Mouse (Mus musculus) adrenal gland, postnatal 14 days (tissue): ENCODE data around the gene Kalrn. TPM values are rescaled to one million over a fixed set of nuclear protein-coding genes. Genes with fewer than 3 reads are reported as not detected.
"Not testable (repeated sequence)": the region's sequence is repeated elsewhere in the genome, so short reads cannot be mapped to it uniquely, and the experiment has no call there.

Source experiments
- DNase-seq: peaks from one replicate; pipeline ENCODE4 v3.0.0; 2021; ENCODE audit warnings: mixed read lengths
- total RNA-seq: library from RNA; stranded (reverse); gene quantifications from 2 replicates; pipeline ENCODE4 v1.2.3, GENCODE M21; 2021

The Kalrn gene
- total RNA-seq, 1 experiment from 2014 or later: 12.9 TPM

DNA sequence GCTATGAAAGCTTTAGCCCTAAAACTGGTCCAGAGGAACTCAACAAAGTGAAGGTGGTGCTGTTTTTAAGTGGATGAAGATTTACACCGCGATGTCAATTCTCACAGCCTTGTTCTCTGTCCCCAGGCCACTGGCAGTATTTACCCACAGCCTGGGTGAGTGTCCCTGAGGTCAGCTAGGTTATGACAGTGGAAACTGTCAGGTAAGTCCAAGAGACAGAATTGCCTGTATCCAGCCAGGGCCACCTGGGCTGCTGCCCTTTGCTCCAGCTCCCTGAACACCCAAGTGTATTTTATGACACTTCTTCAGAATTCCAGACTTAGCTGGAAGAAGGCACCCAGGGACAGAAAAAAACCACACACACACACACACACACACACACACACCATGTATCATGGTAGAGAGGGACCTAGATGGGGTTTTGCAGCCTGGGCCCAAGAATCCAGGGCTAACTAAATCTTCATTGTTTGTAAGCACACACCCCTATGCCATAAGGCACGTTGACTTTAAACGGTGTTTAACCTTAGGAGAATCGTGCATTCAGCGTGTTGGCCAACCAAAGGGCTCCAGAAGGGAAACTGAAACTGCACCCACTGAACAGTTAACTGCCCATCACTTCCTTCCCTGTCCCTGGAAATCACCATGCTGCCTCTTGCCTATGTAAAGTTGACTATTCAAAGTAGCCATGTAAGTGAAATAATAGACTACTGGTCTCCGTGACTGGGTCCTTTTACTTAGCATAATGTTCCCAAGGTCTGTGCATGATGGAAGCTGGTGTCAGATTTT lies 462.3 kb downstream of the Kalrn start:
- no peak for DNase-seq

DNA sequence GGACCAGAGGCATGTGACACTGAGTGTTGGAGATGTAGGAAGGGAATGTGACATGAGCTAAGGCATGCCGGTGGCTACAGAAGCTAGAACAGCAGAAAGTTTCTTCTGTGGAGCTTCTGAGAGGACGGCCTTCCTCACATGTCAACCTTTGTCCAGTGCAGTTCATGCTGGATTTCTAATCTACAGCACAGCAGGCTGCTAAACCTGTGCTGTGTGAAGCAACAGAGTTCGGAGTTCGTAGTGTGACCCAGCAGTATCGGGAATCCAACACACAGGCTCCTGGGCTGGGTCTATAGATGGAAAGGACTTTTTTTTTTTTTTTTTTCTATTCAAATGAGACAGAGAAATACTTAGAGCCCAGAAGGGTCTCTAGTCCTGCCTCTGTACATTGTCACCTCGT lies 468.9 kb downstream of the Kalrn start:
- DNase-seq: no peak

DNA sequence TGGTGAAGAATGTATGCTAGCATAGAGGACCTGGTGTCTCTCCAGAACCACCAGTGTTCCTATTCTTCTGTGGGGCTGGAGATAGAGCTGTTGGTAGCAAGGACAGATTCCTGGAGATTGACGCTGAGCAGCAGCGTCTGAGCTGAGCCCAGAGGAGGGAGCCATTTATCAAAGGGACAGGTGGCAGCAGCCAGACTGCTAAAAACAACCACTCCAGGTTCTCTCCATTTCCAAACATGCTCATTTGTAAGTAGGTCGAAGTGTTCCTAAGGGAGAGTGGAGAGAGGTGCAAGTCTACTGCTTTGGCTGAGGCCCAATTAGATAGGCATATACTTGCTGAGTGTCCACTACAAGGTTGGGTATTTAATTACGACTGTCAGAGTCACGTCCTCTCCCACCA lies 470.6 kb downstream of the Kalrn start:
- no peak for DNase-seq

DNA sequence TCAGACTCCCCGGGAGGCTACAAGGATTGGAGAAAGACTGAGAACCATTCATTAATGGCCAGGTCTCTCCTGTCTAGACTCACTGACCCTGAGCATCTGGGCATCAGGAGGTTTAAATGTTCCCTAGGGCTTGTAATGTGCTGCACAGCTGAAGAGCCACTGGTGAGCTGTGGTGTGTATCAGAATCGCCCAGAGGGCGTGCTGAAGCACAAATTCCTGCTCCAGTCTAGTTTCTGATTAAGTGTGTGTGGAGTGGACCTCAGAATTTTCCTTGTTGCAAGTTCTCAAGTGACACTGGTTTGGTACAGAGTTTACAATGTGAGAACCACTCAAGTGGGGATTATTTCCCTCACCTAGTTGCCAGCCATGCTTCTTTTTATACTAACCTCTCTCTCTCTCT lies 473.5 kb downstream of the Kalrn start:
- DNase-seq: no peak

DNA sequence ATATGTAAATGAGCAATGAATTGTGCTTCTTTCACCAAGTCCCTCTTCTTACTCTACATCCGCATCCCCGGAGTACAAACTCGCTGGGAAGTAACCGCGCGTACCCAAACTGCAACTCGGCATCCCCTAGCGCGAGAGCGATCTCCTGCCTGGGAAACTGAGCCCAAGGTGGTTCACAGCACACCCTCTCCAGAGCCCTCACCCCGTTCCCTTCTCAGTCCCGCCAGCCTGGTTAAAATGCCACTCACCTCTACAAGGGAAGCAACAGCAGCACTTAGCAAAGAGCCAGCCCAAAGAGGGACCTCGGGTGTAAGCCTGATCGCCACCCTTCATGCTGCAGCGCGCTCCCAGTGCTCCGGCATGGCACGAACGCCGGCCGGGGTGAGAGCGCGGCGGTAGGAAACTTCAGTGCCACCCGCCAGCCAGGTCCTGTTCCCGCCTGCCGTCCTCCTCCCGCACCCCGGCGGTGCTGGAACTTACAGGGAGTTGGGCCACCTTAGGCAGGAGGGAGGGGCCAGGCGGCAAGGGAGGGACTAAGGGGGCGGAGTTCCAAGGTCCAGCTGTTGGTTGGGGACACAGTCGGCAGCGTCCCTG lies 477.7 kb downstream of the Kalrn start:
- peak; percentile 86 for DNase-seq

DNA sequence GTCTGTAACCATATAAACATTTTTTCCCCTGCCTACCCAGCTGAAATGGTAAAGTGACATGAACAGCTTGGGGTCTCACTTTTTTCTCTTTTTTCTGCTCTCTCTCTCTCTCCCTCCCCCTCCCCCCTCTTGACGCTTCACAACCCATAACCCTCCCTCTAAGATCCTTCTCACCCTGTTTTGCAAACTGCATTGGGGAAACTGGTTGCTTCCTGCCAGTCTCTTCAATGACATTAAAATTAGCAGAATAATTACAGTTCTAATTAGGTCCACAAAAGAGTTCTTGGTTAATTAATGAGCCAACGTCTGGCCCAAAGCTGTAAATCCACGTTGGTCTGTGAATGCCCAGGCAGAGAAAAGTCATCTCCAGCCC lies 478.3 kb downstream of the Kalrn start:
- no peak for DNase-seq

DNA sequence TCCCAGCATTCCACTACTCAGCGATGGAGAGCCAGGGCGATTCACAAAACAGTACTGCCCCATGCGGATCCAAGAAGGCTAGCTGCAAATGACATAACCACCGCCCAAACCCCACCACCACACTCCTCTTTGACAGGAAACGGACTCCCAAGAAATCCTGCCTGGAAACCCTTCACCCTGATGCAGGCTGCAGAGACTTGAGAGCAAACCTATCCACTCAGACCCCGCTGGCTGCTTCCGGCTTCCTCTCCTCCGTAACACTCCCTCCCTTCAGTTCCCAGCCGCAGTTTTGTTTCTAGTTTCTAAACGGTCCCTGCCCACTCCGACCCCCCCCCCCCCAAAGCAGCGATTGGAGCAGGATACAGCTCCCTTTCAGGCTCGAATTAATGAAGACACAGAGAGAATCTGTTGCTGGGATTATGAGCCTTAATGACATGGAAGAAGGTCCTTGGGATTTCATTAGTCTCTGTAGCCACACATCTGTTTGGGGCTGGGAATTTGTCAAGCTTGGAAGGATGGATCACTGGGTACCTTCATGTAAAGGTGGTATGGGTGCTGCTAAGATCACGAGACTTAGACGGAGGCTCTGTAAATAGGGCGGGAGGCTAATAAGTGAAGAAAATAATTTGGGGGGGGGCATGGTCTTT lies 478.8 kb downstream of the Kalrn start:
- DNase-seq: peak; percentile 43

DNA sequence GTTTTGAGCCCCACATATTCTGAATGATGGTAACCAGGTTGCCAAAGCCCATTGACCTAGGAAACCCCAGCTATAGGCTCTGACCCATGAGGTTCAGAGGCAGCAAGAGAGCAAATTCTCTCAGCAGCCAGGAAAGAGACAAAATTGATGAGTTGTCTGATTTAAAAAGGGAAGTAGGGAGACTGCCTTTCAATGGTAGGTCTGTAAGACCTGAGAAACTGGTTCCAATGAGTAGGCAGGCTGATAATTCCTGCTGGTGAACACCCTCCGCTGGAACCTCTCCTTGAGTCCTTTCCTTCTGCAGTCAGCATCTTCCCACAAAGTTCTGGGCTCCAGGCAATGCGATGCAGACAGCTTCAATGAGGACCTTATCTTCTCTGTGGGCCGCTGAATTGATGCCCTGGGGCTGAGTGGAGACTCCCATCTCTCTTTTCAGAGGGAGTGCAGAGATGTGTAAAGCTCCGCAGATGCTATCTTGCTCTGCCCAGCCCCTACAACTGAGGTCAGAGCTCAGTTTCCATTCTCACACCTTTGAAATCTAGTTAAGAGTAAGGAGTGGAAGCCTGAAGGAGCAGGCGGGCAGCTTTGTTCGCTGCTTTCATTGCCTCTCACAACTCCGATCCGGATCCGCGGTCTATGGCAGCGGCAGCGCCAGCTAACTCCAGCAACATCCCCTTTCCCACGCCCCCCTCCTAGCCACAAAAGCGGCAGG lies 479.4 kb downstream of the Kalrn start:
- DNase-seq: no peak

DNA sequence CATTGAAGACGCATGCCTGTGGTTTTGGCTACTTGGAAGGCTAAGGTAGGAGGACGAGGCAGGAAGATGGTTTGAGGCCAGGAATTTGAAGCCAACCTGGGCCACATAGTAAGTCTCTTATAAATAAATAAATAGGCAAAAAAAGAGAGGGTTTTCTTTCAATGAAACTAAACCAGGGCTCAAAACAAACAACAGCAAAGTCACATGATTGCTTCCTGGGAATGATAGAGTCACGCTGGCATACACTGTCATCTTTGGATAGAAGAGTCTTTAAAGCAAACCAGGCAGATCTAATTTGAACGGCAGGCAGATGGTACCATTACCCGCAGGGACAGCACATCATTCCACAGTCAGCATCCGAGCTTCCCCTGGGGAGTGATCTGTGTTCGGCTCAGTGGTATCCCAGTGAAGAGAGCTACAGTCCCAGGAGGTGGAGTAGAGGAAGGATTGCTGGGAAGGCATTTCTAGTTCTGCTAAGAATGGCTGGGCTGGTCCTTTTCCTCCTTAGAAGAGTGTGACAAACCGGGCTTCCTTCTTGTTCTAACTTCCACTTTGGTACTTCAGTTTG lies 483.7 kb downstream of the Kalrn start:
- DNase-seq: no peak

DNA sequence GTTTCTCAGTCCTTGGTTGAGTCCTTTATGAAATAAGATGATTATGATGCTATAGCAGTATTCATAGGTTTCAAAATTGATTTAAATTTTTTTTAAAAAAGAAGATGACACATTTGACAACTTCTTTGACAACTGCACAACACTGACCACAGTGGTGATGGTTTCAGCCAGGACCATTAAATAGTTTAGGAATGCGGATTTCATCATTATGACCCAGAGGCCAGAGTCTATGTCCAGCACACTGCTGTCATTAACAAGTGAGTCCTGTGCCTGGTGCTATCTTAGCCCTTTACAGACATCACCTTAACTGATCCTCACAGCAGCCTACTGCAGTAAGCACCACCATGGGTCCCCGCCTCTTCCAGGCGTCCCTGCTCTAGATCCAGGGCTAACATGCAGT lies 484.3 kb downstream of the Kalrn start:
- no peak for DNase-seq

DNA sequence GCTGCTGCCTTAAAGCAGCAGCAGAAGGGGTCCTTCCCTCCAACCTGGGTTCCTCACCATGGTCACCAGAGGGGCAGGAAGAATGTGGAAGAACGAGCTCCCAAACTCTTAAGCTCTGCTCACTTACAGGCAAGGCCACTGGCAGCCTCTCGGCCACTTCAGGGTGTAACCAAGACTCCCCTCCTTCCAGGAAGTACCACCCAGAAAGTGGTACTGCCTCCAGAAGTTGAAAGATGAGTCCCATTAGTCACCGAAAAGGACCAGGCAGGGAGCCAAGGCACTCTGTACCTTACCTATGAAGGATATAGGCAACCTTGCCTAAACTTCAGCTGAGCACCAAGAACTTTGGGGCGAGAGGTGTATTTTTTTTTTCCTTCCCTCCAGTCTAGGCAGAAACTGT lies 485.0 kb downstream of the Kalrn start:
- no peak for DNase-seq

DNA sequence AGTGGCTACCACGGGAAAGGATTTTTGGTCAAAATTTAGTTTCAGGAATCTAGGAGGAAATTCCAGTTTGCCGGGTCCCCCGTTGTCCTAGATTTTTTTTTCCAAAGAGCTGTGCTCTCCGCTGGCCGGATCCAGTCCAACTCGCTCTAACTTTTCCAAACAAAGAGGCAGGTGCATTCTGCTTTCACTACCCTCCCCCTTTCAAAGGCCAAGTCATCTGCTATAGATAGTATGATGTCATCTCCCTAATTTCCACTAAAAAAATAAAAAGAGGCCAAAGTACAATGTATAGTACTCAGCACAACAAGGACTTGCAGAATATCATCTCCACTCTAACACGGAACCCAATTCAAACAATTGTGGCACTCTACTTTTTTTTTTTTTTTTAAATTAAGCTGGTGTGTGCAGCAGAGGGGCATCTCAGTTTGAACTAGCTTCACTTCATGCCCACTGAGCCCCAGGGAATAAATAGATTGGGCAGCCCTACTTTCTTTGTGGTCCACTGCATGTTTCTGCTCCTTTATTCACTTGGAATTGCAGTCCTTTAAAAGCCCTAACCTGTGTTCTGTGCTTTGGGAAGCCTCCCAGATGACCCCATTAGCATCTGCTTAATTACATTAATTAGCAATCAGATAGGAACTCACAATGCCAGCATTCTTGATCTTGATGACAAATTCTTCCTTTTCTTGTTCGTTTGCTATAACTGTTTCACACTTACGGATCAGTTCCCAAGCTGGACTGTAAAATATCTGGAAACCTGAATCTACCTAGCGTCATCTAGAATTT lies 489.0 kb downstream of the Kalrn start:
- DNase-seq: no peak

DNA sequence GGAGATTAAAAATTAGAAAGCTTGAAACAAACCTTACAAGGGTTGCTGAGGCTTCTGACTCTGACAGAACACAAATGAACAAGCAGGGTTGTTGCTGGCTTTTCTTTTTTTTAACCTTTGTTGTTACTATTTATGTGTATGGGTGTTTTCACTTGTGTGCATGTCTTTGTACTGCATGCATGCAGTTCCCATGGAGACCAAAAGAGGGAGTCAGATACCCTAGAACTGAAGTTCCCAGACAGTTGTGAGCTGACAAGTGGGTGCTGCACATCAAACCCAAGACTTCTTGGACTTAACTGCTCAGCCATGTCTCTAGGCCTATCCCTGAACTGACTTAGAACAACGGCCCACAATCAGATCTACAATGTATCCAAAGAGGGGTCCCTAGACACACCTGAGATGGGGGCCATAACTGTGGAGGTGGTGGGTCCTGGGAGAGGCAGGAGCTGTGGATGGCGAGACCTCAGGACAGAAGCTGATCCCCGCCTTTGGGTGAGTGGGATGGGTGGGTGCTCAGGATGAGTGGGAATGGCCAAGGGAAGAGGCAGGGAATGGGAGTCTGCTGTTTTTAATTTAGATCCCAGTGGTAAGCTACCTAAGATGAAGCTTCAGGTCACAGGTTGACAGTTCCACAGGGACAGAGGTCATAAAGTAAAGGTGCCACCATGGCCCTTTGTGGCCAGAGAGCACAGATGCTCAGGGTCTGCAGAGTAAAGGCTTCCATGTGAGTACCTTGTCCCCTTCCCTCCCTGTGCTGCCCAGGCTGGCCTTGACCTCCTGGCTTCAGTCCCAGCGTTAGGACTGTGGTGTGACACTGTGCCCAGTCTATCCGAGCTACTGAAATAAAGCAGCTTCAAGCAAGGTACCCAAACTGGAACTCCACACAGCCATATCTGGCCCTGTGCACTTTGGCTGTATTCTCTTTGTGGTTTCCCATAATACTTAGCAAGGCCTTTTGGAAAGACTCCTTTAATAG lies 490.6 kb downstream of the Kalrn start:
- DNase-seq: no peak

DNA sequence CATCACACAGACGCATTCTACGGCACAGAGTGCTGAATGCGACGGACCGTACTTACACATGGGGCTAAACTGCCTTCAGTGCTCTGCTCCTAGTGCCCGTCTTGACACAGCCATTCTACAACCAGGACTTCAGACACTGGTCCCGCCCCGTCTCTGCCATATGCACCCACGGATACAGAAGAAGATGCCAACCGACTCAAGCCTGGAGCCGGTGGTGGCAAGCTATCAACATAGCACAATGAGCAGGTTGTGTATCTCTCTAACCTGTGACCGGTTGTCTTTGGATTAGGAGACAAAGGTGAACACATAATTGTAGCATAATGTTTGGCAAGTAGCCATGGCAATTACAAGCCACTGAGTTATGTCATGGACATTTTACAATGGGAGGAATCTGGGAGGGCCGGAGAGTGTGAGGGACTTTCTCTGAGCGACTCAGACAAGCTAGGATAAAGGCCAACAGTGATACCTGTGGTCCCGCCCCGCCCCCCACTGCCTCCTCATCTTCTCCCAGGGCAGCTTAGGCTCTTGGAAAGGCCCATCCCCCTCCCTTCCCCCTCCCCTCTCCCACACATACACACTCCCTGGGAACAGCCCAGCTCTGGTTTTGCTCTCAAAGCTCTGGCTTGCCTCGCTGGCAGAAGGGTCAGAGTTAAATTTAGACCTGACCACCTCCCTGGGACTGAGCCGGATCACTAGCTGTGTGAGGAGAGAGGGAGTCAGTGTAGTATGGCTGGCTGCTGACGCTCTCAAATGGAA lies 491.5 kb downstream of the Kalrn start:
- DNase-seq: no peak

DNA sequence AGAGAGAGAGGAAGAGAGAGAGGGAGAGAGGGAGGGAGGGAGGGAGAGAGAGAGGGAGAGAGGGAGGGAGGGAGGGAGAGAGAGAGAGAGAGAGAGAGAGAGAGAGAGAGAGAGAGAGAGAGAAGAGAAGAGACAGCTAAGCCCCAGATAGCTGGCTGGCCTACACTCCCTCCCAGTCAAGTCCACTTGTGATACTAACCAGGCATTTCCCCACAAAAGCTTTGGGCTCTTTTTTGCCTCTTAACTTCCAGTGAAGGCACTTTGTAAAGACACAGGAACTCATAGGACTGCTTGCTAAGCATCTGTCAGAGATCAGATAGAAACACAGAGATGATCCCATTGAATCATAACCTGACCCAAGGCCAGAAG lies 492.0 kb downstream of the Kalrn start:
- not testable (repeated sequence) for DNase-seq

DNA sequence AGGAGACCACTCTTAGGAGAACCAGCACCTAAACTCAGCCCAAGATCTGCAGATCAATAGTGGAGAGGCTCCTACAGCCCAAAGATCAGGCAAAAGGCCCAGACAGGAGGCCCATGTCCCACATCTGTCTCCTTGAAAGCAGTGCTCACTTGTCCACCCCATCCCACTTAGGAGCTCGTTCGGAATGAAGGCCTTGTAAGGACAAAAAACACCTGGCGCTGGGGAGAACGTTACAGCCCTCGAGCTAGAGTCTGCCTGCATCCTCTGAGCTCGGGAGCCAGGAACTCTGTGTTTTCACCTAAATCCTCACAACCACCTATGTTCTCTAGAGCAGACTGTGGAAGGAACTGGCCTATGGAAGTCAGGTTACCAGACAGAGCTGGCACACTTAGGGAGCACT lies 492.5 kb downstream of the Kalrn start:
- no peak for DNase-seq

DNA sequence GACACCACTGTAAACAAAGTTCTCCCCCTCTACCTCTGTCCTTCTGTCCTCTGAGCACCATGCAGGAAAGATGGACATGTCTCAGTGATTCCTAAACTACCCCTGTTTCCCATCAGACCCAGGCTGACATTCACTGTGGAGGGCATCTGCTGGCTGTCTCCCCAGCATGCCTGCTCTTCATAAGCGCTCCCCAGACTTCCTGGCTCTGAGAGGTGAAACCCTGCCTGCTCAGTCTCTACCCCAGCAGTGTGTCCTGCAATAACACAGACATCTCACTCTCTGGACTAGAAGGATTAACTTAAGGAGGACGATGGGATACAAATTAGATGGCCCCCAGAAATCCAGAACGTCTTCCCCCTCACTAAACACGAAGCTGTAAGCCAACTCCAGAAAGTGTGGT lies 493.8 kb downstream of the Kalrn start:
- DNase-seq: no peak

DNA sequence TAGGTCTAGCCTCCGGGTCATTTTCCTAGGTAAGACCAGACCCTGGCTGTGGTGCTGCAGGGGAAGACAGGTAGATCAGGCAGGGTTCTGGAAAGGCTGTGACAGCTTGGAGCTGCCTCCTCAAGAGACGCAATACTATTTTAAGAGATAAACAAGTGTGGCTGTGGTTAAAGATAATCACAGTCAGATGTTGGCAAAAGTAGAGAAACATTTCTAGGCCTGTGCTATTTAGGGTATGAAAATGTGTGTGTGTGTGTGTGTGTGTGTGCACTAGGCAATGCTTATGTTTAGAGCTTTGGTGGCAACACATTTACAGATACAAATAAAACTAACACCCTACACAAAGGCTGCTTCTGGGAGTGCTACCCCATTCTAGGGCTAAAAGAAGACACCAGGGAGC lies 494.6 kb downstream of the Kalrn start:
- no peak for DNase-seq

DNA sequence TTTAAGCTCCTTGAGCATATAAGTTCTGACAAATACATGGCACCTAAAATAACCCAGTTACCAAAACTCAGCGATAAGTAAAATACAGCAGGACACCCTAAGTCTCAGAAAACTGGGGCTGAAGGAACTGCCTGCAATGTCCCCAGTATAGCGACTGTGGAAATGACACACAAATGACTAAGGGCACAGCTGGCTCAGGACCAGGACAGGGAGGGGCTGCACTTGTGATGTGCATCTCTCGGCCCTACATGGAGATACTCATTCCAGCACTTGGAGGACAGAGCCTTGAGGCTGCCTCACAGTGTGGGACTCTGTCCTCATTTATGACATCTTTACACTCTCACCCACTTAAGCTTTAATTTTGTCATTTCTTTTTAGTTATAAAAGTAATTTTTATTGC lies 497.2 kb downstream of the Kalrn start:
- peak; percentile 52 for DNase-seq

DNA sequence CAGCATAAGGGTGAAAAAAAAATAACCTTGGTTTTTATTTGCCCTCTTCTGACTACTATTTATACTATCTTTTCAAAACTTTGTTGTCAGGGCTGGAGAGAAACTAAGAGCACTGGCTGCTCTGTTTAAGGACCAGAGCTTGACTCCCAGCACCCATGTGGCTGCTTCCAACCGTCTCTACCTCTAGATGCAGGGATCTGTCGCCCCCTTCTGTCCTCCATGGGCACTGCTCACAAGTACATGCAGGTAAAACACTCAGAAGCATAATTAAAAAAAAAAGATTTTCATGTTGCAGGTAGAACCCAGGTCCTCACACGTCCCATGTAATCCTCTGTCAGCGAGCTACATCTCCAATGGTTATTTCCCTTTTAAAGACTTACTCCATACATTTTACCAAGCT lies 499.4 kb downstream of the Kalrn start:
- no peak for DNase-seq
